Mouse (Mus musculus) thymus, adult 2 months (tissue): Measurements from ENCODE around the gene Fam117b. TPM values are rescaled to one million over a fixed set of nuclear protein-coding genes. Genes with fewer than 3 reads are reported as not detected.

Experiments used
- DNase-seq: peaks from one replicate; pipeline ENCODE4 v3.0.0; 2021
- H3K27ac ChIP-seq: fragments of 200-500 bp; 2 replicates; pipeline ENCODE4 v1.5.1; 2012; ENCODE audit warnings: low read length, control low read depth; ENCODE audit not compliant: control insufficient read depth, insufficient read depth
- H3K27me3 ChIP-seq: fragments of 200-500 bp; 2 replicates; pipeline ENCODE4 v1.6.1; 2012; ENCODE audit warnings: mild to moderate bottlenecking, low read length, moderate library complexity, mixed read lengths; ENCODE audit not compliant: control insufficient read depth, insufficient read depth
- H3K36me3 ChIP-seq: fragments of 200-500 bp; 2 replicates; pipeline ENCODE4 v1.6.1; 2012; ENCODE audit warnings: mild to moderate bottlenecking, low read length, moderate library complexity; ENCODE audit not compliant: control insufficient read depth, insufficient read depth
- H3K4me1 ChIP-seq: fragments of 200-500 bp; replicated peaks from 2 replicates; pipeline ENCODE4 v1.6.1; 2012; ENCODE audit warnings: low read length; ENCODE audit not compliant: control insufficient read depth, insufficient read depth
- H3K4me3 ChIP-seq: fragments of 200-500 bp; 2 replicates; pipeline ENCODE4 v1.5.1; 2012; ENCODE audit warnings: mild to moderate bottlenecking, low read length, control low read depth, moderate library complexity; ENCODE audit not compliant: control insufficient read depth, insufficient read depth
- CTCF ChIP-seq: fragments of 200-500 bp; IDR thresholded peaks from 2 replicates; pipeline ENCODE4 v1.5.1; 2012; ENCODE audit warnings: mild to moderate bottlenecking, control low read depth, low read length, moderate library complexity, borderline replicate concordance; ENCODE audit not compliant: control insufficient read depth, poor library complexity, insufficient read depth; ENCODE audit errors: extremely low read depth
- POLR2A ChIP-seq: fragments of 200-500 bp; IDR thresholded peaks from 2 replicates; pipeline ENCODE4 v1.6.1; 2012; ENCODE audit warnings: mild to moderate bottlenecking, low read length, control low read depth, moderate library complexity; ENCODE audit not compliant: control insufficient read depth, poor library complexity, insufficient read depth; ENCODE audit errors: extremely low read depth
- WGBS: fragments of 180-500 bp; shearing (Covaris S2); methylation state at CpG from one replicate; pipeline ENCODE4 v1.1.7; 2018; 5-methylcytosine and 5-hydroxymethylcytosine counted together
- polyA plus RNA-seq: library from polyadenylated mRNA; depleted of rRNA; stranded (reverse); fragments of >200 nt; gene quantifications from 2 replicates; pipeline ENCODE4 v1.2.3, GENCODE M21; 2012; rRNA removed

The Fam117b gene
- polyA plus RNA-seq, 1 experiment = 9.7 TPM

DNA sequence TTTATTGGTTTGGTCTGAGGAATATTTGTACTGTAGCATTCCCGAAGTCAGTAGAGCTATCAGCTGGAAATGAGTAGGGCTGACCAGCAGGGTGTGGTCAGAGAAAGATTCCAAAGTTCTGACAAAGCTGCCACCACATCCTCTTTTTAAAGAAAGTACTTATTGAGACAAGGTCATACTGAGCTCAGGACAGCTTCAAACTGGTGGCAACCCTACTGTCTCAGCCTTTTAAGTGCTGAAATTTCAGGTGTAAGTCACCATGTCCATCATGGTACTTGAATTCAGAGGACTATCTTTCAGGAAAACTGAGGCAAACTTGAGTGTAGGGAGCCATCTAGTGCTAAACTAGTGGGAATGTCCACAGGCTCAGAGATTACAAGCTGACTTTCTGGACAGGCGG, 87.5 kb downstream of the Fam117b start:
- Histone ChIP-seq H3K27ac (no peak overlapping the region), H3K36me3 (no peaks in the 10 kb centered on the region), H3K27me3 (no peaks in the 10 kb centered on the region), H3K4me1 (no peaks in the 10 kb centered on the region), H3K4me3 (no peak overlapping the region)
- no peak for TF ChIP-seq CTCF
- TF ChIP-seq POLR2A = no peak
- 63% methylated on average over 2 of the region's 2 CpGs for WGBS
- DNase-seq = no peak

DNA sequence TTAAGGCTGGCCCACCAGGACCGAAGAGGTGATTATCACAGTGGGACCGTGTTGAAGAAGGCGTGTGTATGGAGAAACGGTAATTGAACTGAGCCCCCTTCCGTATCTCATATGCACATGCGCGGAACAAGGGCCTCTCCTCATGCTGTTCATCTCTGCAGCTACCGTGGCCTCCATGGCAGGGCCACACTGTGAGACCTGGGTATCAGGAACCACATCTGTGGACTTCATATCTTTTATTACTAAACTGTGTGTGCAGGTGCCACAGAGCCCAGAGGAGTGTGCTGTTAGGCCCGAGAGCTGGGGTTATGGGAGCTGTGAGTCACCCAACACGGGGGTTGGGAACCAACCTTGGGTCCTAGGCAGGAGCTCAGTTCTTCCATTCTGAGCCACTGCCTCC, 94.5 kb downstream of the Fam117b start:
- no peaks in the 10 kb centered on the region for H3K27me3 ChIP-seq
- DNase-seq = no peak
- H3K4me1 ChIP-seq = no peaks in the 10 kb centered on the region
- WGBS = 90% methylated on average over 10 of the region's 10 CpGs
- no peak for TF ChIP-seq POLR2A
- TF ChIP-seq CTCF = no peak
- H3K4me3 ChIP-seq = no peak overlapping the region
- no peak overlapping the region for H3K27ac ChIP-seq
- no peaks in the 10 kb centered on the region for H3K36me3 ChIP-seq

DNA sequence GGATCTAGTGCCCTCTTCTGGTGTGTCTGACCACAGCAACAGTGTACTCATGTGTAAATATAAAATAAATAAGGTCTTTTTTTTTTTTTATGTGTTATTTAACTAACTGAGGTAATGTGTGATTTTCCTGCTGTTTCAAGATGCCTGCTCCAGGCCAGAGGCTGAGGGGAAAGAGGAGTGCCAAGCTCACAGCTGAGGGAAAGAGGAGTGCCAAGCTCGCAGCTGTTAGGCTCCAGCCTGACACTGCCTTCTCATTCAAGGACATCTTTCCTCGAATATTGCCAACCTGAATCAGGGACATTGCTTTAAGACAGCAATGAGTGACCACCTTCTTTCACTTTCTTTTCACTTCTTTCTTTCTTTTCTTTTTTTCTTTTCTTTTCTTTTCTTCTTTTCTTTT, 95.9 kb downstream of the Fam117b start:
- no peaks in the 10 kb centered on the region for H3K4me1 ChIP-seq
- H3K36me3 ChIP-seq = no peaks in the 10 kb centered on the region
- DNase-seq = no peak
- H3K27me3 ChIP-seq = no peaks in the 10 kb centered on the region
- no peak overlapping the region for H3K27ac ChIP-seq
- TF ChIP-seq CTCF (no peak), POLR2A (no peak)
- WGBS = 95% methylated on average over 2 of the region's 2 CpGs
- no peak overlapping the region for H3K4me3 ChIP-seq

DNA sequence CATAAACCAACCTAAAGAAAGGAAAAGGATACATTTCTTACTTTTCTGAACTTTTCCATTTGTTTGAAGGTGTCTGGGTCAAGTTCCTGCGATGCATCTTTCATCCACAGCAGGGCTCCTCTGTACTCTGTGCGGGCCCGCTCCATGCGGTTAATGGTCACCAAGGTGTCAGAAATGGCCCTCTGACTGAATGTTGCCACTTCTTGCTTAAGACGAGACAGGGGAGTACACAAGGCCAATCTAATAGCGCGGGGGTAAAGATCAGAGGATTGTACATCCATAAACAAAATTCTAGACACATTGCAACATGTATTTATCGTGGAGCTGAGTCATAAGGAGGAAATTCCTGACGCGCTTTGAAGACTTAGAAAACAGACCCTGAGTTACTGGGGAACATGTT, 101.0 kb downstream of the Fam117b start:
- H3K27me3 ChIP-seq = no peaks in the 10 kb centered on the region
- no peak for DNase-seq
- 97% methylated on average over 10 of the region's 10 CpGs for WGBS
- no peaks in the 10 kb centered on the region for H3K36me3 ChIP-seq
- H3K4me3 ChIP-seq = no peak overlapping the region
- no peak overlapping the region for H3K27ac ChIP-seq
- H3K4me1 ChIP-seq = peaks cover 11% of the 10 kb centered on the region
- no peak for TF ChIP-seq POLR2A
- TF ChIP-seq CTCF = no peak

DNA sequence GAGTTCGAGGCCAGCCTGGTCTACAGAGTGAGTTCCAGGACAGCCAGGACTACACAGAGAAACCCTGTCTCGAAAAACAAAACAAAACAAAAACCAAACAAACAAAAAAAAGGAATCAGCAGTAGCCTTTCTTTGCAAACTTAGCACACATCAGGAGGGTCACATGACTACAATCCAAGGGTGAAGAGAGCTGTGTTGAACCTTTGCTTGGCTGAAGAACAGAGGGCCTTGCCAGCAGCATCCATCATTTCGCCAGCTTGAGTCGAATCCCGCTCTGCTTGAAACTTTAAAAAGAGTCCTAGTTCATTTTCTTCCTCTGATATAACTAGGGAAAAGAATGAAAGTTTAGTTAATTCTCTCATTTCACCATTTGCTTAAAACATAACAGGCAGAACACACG, 102.7 kb downstream of the Fam117b start:
- 92% methylated on average over 6 of the region's 6 CpGs for WGBS
- Histone ChIP-seq H3K4me1 (peaks cover 11% of the 10 kb centered on the region), H3K27ac (no peak overlapping the region), H3K36me3 (no peaks in the 10 kb centered on the region), H3K4me3 (no peak overlapping the region), H3K27me3 (no peaks in the 10 kb centered on the region)
- TF ChIP-seq CTCF = no peak
- TF ChIP-seq POLR2A = no peak
- DNase-seq = no peak

DNA sequence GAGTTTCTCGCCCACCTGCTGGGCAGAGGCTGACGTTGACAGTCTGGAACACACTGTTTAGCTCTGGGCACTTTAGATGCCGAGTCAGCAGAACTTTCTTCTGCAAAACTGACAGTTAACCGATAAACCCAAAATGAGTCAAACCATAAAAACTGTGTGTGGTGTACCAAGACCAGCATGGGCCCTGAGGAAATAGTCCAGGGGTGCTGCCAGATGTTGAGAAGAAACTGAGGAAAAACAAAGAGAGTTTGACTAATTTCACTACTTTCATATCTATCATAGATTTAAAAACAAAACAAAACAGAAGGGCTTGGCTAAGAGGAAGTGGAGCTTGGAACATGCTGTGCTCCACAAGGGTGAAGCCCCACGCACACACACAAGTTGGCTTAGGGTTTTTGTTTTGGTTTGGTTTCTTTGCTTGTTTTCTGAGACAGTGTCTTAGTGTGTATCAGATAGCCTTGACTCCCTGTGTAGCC, 103.4 kb downstream of the Fam117b start:
- H3K27ac ChIP-seq = 0 out of 2 replicates have a peak overlapping the region, but pooled peaks have one; percentile 26
- no peak for TF ChIP-seq POLR2A
- TF ChIP-seq CTCF = no peak
- peak; percentile 12 for DNase-seq
- 23% methylated on average over 5 of the region's 5 CpGs for WGBS
- no peak overlapping the region for H3K4me3 ChIP-seq
- H3K4me1 ChIP-seq = peaks cover 11% of the 10 kb centered on the region
- no peaks in the 10 kb centered on the region for H3K36me3 ChIP-seq
- no peaks in the 10 kb centered on the region for H3K27me3 ChIP-seq

DNA sequence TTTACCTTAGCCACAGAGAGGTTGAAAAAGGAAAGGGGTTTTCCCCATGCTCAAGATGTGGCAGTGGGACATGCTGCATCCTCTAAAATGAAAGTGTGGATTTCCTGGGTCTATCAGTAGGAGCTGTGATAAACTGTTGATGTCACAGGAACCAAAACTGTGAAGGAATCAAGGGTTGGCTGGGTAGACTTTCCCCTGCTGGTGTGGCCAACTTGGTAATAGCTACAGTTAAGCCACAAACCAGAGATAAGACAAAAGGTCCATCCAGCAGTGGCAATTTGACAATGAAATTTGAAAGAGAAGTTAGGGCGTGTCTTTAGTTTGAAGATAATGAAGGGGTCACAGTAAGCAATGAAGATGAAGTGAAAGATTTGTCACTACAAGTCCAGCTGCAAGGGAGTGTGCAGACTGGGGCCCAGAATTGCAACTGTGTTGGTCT, 104.2 kb downstream of the Fam117b start:
- WGBS = 63% methylated on average over 1 of the region's 1 CpGs
- no peak overlapping the region for H3K27ac ChIP-seq
- H3K4me1 ChIP-seq = peaks cover 11% of the 10 kb centered on the region
- TF ChIP-seq POLR2A = no peak
- TF ChIP-seq CTCF = no peak
- no peak for DNase-seq
- no peaks in the 10 kb centered on the region for H3K27me3 ChIP-seq
- no peak overlapping the region for H3K4me3 ChIP-seq
- H3K36me3 ChIP-seq = no peaks in the 10 kb centered on the region

Other genes with a start within 250 kb of the Fam117b start
- 18.3 and 21.8 TPM in 2 replicates for gene Sumo1, start 242.2 kb upstream of the Fam117b start, polyA plus RNA-seq
- gene Nop58, start 228.0 kb upstream of the Fam117b start, polyA plus RNA-seq = 52.3 and 58.5 TPM in 2 replicates
- 2.1 and 2.4 TPM in 2 replicates for gene Bmpr2, start 149.6 kb upstream of the Fam117b start, polyA plus RNA-seq
- 0.44 and 0.73 TPM in 2 replicates for gene Ica1l, start 130.2 kb downstream of the Fam117b start, polyA plus RNA-seq
- gene Carf, start 185.2 kb downstream of the Fam117b start, polyA plus RNA-seq = 4.7 and 4.8 TPM in 2 replicates
- gene Wdr12, start 185.6 kb downstream of the Fam117b start, polyA plus RNA-seq = 21.9 and 24.2 TPM in 2 replicates